Mouse (Mus musculus): ENCODE data around the gene Aox2.
"Not testable (repeated sequence)": the region's sequence is repeated elsewhere in the genome, so short reads cannot be mapped to it uniquely, and the experiment has no call there.

Aox2 gene

DNA sequence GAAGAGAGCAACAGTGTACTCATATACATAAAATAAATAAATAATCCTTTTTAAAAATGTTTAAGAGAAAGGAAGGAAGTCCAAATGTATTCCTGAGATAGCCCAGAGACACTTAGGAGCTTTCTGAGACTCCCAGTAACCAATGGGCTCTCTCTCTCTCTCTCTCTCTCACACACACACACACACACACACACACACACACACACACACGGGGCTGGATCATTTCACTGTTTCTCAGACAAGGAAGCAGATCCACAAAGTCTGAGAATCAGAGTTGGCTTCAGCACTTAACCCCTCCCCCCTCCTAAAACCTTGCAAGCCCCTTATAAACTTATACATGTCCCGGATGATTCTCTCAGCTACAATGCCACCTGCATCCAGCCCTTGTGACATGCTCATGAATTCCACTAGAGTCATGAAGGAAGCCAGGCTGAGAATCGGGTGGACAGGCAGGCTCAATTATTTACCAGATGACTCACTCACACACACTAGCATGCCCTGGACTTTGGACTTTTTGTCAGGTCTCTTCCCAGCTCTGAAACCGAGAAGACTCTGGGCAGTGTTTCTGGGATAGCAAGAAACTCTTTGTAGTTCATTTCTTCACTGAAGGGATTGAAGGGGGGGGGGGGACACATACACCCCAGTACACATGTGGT lies 75.2 kb downstream of the Aox2 start:
- peak; percentile 55 for DNase-seq

DNA sequence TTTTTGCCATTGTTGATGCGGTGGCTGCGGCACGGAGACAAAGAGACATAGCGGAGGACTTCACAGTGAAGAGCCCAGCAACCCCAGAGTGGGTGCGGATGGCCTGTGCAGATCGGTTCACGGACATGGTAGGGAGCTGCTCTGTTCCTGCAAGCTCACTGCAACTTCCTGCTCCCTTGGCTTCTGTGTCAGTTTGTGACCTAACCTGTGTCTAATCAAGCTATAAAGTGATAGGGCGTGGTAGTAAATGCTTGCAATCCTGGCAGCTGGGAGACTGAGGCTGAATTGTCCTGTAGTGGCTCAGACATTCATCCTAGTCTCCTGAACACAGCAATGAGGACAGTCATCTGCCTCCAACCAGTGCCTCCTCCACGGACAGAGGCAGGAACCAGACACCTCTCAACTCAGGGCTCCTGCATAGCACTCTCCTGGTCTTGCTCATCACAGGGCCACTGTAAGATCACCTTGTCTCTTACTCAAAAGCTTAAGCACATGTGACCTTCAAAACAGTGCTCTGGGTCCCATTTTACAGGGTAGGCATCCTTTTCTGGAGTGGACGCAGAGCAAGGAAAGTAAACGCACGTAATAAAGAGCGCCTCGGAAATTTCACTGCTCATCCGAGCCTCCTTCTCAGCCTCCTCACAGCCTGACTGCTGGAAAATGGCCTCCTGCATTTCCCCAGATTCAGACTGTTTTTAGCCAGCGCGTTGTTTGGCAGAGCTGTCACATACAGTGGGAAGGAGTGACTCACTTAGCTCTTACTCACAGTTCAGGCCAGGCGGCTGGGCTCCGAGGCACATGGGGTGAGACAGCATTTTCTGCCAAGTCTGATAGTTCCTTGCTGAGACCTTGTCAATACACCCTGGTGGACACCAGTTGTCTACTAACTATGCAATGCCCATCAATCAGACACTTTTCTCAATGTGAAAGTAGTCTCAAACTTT lies 81.1 kb downstream of the Aox2 start:
- no peak for DNase-seq

DNA sequence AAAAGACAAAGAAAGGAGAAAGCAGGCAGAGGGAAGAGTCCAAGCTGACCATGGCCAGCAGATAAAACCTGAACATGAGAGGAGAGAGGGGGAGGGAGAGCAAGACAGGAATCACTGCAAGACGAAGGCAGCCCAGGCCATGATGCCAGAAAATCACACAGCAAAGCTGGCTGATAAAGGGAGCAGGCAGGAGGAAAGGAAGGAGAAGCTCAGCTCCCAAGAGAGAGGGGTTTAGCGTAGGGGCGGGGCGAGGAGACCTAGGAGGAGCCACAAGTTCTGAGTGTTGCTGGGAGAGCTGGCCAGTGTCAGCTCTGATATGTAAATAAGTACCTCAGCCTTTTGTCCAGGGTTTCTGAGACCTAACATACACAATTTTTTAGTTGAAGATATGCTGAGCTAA lies 84.2 kb downstream of the Aox2 start:
- DNase-seq: no peak

DNA sequence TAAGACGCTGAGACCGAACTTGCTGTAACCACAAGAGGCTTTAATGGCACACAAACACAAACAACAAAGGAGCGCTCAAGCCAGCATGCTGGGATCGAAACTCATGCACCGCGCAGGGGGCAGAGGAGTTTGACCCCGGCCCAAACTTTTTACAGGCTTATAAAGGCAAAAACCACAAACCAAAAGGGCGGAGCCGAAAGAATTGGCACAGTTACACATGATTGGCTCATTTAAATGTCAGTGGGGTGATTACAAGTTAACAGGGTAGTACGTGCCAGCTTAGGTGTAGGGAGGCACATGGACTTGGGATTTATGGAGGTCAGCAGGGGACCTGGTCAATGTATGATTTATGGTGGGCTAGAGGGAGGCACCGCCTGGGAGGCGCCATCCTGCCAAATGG lies 86.4 kb downstream of the Aox2 start:
- DNase-seq: peak; percentile 16

DNA sequence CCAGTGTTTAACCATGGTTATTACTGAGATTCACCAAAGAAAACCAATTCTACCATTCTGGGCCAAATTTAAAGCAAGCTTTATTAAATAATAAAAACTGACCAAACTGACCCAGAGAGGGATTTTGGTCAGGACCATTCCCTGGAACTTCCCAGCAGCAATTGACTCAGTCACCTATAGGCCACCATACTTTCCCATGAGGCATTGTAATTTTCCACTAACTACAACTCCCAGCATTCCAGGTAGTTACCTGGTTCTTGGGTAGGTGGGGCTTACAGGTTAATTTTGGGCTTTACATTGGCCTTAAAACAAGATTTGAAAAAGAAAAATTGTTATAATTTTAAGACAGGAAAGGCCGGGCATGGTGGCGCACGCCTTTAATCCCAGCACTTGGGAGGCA lies 87.7 kb downstream of the Aox2 start:
- DNase-seq: no peak

DNA sequence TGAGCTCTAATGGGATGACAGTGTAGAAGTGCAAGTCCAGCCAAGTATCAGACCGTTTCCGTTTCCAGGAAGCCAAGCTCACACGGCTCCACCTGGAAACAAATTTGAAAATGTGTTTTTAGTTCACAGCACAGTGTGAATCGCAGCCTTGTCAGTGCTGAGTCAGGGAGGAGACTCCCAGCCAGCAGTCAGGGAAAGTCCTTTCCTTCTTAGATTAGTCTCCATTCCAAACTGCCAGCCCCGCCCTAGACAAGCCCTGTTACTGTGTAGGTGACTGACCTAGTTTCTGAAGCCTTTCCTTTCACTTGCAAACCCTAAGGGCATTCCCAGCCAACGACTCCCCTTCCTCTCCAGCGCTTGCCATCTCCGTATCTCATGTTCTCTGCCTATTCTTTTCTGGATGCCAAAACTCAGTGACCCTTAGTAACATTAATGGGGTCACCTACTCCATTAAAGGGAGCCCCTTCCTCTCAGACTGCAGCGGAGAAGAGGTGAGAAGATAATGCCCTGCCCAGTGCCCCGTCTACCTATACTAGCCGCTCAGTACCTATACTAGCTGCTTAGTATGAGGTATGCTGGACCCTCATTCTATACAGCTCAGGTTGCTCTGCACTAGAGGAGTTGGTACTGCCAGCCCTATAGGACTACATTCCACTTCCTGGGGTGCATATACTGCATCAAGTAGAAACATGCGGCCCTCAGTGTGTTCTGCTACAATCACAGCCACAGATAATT lies 88.8 kb downstream of the Aox2 start:
- DNase-seq: no peak

DNA sequence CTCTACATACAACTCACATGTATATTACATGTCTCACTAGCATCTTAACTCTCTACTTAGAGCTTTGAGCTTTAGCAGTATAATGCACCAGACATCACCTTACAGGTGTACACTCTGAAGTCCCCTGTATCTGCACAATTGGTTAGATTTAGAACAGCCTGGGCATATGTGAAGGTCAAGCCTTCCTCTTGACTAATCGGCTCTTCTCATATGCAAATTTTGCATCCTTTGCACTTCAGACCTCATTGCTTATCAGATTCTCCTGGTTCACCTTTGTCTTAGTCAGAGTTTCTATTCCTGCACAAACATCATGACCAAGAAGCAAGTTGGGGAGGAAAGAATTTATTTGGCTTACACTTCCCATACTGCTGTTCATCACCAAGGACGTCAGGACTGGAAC lies 91.6 kb downstream of the Aox2 start:
- no peak for DNase-seq

DNA sequence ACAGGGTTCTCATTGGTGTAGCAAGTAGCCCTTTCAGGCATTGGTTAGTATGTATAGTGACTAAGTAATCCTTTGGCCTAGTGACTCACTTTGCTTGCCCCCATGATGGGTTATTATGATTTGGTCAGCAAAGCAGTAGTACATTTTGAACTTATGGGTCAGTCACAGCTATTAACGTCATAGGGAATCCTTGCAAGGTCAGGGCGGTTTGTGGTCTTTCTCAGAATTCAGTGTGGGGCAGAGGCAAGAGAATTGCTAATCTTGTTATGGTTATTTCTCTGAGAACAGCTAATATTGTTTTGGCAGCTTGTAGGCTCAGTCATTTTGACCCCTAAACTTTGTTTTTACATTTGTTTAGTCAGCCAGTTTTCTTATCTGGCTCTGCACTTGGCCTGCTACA lies 96.1 kb downstream of the Aox2 start:
- not testable (repeated sequence) for DNase-seq

DNA sequence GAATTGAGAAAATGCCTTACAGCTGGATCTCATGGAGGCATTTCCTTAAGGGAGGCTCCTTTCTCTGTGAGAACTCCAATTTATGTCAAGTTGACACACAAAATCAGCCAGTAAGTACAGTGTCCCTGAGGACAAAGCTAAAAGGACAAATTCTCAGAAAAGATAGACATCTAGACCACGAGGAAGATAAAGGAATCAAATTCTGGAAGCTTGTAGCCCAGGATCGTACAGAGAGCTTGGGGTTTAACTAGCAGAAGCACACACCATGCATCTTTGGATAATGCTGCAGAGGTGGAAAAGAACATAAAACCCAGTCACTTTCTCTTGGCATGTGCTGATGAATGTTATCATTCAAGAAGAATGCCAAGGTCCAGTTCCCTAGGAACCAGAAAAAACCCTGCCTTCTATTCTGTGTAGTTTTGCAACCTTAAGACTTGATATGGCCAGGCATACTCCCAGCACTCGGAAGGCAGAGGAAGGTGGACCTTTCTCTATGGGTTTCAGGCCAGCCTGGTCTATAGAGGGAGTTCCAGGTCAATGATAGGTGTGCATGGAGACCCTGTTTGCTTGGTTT lies 97.5 kb downstream of the Aox2 start:
- no peak for DNase-seq

DNA sequence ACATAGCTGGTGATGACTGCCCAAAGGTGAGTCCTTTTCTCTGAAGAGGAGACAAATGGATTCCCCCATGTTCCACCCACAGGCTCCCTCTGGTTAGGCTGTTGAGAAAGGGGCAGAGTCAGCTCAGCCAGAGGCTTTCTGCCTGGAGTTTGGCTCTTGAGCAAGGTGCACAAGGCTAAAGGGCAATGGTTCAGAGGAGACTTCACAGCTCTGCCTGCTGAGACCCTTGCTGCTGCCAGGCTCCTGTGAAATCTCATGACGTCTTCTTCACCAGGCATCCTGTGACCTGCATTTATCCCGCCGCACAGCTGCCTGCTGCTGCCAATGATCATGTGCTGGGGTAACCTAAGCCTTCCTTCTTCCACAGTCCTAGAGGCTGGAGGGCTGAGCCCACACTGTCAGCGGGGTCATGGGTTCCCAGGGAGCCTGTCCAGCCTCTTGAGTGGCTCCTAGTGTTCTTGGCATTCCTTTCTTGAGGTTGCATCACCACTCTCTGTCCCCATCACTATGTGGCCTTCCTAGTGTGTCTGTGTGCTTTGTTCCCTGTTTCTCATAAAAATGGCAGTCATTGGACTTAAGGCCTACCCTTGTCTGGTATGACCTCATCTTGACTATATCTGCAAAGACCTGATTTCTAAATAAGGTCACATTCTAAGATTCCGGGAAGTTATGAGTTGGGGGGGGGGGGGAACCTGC lies 104.6 kb downstream of the Aox2 start:
- peak; percentile 23 for DNase-seq

DNA sequence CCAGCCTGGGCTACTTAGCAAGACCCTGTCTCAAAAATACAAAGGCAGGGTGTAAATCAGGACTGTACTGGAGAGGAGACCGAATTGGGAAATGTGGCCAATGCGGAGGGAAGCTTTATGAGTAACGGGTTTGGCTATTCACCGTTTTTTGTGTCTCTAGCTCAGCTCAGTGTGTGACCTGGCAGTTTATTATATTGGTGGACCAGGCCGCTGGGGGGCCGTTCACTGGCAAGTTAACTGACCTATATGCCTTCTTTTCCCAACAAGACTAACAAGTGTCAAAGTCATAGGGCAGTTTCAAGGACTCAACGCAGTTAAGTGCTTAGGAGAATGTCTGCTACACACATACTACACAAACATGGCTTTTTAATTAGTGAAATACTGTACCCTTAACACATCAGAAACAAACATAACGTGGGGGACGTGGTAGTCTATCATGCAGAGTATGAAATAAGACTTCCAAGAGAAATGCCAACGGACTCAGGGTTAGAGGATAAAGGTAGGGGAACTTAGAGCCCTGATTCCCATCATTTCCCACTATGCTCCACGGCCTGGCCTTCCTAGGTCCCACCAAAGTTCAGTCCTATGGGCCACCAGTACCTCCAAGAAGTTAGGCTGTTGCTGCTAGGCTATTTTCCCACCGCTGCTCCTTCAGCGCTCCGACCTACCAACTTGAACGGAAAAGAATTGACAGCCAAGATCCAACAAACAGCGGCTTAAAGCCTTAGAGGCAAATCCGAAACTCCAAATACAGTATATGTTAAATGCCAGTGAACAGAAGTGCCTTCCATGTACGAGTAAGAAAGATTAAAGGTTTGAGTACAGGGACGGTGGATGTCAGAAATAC lies 113.5 kb downstream of the Aox2 start:
- no peak for DNase-seq

DNA sequence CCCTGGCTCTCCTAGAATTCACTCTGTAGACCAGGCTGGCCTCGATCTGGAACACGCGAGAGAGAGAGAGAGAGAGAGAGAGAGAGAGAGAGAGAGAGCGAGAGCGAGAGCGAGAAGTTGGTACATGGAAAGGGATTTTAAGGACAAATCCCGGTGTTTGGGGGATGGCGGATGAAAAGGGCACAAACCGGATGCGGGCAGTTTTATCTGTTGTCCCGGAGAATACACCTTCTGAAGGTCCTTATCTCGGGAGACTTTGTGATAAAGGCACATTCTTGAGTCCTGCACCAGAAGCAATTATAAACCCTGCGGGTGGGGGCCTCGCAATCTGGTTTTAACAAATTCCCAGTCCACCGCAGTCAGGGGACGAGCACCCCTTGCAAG lies 114.1 kb downstream of the Aox2 start:
- no peak for DNase-seq

DNA sequence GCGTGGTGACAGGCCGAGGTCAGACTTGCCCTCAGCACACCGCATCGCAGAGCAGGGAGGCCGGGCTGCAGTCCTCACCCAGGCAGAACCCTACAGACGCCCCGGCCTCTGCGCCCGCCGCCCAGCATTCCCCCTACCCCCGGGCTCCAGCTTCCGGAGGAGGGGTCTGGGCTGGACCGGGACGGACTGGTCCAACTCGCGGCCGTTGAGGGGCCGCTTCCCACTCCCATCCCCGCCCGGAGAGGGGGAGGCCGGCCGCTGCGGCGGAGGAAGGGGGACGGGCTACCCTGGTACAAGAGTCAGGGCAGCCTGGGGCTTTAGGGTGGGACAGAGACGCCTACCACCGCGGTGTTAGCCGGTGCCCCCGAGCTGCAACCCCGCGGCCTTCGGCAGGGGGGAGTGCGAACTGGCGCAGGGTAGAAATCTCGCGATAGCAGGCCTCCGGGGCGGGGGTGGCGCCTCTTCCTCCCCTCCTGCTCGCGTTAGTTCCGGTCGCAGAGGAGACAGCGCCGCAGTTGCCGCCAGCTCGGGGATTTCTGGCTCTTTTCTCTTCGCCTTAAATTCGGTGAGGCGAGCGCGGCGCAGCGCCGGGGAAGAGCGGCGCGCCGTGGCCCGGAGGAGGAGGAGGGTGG lies 114.6 kb downstream of the Aox2 start, which contains the start of gene Bzw1:
Gene Bzw1 (plus strand): TSS at position 247 of the 632 bp plus-strand sequence.
- DNase-seq: peak; percentile 94

DNA sequence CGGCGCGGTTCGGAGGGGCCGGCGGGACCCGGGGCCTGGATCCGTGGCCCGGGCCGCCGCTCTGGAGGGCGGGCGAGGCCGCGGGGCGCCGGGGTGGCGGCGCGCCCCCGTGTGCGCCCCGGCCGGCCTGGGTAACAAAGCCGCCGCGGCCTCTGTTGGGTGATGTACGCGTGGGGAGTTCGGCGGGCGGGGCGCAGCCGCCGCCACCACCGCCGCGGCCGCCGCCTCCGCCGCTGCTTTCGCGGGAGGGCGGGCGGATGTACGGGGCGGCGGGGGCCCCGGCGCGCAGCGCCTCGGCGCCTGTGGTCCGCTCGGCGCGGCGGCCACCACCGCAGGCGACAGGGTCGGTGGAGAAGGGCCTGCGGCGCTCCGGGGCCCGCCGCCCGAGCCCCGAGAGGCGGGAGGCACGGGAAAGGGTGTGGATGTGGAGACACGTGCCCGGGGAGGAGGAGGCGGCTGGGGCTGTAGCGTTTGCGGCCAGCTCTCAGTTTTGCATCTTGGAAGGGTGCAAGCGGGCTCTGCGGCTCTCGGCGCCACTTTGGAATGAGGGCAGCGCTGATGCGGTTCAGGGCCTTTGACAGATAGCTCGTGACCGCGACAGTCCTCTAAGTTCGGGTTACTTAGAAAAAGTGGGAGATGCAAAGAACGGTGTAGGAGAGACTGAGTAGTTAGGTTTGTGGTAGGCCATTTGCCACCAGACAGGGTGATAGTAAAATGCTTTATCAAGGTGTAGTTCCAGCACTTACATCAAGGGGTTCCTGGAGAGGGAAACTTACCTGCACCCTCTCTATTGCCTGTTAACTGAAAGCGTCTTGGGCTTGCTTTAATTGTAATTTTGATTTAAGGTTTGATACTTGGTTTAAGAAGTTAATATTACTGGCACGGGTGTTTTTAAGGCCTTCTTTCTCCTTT lies 115.4 kb downstream of the Aox2 start:
- DNase-seq: peak; percentile 60

DNA sequence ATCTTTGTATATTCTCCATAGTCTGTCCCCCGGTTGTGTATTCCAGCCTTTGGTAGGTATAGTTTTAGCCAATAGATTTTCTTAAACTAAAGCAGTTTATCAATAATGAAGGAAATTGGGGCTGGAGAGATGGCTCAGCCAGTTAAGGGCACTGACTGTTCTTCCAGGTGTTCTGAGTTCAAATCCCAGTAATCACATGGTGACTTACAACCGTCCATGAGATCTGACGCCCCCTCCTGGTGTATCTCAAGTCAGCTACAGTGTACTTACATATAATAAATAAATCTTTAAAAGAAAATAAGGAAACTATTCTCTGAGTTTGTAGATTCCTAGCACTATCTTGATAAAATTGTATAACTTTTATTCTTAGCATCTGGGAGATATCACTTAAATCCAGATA lies 117.2 kb downstream of the Aox2 start:
- DNase-seq: no peak

DNA sequence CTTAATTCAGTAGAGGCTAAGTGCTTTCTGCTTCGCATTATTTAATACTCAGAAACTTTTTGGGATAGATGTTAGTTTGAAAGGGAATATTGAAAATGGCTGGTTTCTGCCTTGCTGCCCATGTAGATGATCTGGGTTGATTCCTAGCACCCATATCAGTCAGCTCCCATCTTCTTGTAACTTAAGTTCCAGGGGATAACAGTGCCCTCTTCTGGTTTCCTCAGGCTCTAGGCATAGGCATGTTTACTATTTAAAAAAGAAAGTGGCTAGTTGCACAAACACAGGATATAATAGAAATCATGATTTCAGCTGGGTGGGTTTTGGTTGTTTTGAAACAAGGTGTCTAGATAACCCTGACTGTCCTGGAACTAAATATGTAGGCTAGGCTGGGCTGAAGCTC lies 118.1 kb downstream of the Aox2 start:
- no peak for DNase-seq

DNA sequence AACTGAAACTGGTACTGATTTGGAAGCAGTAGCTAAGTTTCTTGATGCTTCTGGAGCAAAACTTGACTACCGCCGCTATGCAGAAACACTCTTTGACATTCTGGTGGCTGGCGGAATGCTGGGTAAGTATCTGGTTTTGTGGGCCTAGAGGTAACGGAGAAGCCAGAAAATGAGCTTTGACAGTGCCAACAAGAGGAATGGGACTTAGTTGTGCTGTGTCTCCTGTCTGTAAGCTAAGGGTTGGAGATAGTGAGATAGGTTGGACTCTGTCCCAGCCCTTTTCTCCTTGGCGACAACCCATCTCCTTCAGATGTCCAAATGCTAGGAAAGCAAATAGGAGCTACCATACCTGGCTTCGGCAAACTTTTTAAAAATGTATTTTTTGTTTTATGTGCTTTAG lies 119.6 kb downstream of the Aox2 start:
- no peak for DNase-seq

DNA sequence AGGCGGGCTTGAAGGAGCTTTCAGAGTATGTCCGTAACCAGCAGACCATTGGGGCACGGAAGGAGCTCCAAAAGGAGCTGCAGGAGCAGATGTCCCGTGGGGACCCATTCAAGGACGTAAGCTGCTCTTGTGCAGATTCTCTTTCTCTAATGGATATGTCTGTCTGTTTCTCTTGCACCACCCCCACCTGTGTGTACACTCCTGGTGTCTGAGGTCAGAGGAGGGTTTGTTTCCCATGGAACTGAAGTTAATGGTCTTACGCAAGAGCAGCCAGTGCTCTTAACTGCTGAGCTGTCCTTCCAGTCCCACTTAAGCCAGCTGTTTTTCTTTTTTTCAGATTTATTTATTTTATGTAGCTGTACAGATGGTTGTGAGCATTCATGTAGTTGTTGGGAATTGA lies 123.3 kb downstream of the Aox2 start:
- DNase-seq: no peak

DNA sequence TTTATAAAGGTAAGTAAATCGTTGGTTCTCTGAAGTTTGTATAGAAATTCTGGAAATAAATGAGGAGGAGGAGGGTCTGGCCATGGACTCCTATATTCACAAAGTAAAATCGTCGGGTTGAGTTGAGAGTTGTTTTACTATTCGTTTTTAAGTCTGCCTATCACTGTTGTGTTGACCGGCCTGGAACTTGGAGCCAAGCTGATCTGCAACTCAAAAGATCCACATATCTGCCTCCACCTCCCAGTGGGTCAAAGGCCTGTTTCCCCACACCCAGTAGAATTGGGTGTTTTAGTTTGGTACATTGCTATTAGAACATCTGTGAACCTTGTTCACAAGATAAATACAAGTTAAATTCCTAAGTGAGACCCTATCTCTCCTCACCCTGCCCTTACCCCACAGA lies 125.6 kb downstream of the Aox2 start:
- no peak for DNase-seq

DNA sequence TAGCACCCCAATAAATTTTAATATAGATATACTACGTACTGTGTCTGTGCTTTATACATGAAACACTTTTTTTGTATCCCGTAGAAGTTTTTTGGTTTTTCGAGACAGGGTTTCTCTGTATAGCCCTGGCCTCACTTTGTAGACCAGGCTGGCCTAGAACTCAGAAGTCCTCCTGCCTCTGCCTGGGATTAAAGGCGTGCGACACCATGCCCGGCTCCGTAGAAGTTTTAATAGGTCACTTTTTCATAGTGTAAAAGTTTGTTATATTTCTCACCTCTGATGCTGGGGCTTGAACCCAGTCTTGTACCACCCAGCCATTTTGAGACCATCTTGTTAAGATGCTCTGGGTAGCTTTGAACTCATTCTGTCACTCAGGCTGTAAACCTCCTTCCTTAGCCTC lies 129.2 kb downstream of the Aox2 start:
- DNase-seq: no peak

Data from kidney, adult 18-20 months (tissue).